Mouse (Mus musculus): ENCODE measurements at regions not wholly inside any gene's neighbourhood (a gene's known extent, or its start where the extent isn't known, plus 50 kb on each side); places are given as distances from the start of the nearest gene placed in this dataset.

DNA sequence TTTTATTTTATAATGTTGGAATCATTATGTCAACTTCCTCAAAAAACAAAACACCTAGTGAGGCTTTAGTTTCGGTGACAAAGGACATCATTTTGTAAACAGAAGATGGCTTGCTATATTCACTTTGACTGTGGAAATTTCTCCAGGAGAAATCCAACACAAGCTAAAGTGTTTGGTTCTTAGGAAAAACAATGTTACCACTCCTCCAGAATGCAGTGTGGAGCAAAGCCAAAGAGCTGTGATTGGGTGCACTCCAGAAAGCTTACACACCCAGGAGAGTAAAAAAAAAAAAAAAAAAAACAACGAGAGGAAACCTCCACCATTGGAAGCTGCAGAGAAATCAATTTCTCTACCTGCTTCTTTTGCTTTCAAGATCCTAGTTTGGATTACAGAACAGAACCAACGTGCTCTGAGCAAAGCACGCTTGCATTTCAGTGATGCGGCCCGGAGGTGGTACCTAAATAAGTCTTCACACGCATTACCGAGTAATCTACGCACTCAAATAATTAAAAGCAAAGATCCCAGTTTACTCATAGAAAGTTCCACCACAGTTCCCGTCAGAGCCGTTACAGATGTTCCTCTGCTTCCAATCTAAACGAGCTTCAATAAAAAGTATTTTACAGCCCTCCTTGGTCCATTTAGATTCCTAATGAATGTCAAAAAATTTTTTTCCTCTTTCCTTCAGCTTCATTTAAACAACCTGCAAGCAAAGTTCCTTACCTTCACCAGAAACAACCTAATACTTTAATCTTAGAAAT, 199.5 kb upstream of the Gk2 start:
- DNase-seq (ENCODE audit: low read depth, low spot score), result no peak

DNA sequence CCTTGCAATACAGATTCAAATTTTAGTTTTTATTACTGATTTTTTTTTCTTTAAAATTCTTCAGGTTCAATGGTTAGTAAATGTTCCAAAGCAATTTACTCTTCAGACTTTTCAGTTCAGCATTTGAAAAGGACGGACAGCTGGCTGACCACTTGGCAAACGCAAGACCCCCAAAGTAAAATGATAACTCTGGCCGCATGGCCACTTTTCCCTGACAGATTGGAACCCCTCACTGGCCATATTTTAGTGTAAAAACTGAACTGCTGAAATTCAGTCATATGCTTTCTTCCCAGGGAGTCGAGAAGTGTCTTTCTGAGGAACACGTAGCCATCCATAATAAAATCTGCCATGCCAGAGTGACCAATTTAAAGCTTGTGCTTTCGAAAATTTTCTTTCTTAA, 198.4 kb upstream of the Gk2 start:
- DNase-seq (ENCODE audit: low read depth, low spot score), result no peak

DNA sequence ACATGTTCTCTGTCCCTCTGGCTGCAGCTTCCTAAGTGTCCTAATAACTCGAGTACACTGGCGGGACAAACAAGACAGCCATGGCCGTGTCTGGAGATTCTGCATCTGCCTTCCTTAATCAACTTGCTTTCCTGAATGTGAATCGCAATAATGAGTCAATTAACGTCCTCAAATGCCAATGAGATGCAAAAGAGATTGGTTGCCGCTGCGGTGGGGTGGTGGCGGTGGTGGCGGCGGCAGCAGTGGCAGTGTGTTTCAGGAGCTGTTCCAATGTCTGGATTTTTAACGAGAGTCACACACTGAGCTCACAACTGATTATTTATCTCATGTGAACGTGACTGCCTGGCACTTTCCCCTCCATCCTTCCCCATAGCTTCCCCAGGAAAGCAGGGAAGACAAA, 197.6 kb upstream of the Gk2 start:
- DNase-seq (ENCODE audit: low read depth, low spot score), result no peak

DNA sequence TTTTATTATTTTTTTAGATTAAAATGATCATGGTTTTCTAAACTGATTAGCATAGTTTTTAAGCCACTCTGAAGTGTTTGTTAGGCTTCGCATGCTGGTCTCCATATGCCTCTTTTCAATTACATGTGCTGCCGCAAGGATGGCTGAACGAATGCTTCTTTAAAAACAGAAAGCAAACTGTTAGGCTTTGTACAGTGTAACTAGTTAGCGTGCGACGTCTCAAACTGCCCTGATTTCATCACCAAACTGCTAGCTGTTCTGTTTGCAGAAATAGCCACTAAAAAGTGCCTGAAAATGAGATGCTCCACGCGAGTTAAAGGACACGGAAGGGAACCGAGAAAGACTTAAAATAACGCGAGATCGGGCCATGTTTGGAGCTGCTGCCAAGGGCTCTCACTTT, 185.4 kb upstream of the Gk2 start:
- DNase-seq (ENCODE audit: low read depth, low spot score), result no peak

DNA sequence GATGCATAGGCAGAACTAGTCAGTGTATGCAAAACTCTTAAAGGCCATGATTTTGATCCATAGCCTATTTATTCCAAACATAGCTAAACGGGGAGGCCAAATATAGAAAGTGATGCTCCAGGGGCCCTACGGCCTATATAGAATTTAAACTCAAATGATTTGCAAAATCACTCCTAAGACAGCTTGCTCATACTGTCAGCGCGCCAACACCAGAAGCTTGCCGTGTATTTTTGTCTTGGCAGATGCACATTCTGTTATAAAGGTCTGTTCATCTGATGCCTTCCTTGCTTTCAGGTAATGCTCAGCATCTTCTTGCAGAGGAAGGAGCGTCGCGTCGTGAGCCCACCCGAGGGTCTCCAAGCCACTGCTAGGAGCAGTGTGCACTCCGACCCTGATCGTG, 184.8 kb upstream of the Gk2 start:
- DNase-seq (ENCODE audit: low read depth, low spot score), result no peak

DNA sequence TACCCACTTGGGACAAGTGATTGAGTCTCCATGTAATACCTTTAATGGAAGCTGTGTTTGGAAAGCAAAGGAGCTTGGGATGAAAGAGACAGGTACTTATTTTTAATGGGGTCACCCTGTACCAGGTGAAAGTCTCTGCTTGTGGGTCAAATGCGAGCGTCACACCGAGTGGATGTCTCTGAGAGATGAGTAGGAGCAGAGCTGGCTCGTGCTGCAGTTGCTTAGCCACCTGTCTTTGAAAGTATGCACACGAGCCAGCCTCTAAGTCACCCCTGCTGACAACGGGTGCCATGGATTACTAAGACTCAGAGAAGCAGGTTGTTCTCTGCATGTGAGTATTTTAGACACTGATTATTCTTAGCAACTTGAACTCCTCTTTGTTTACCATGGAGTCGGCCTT, 179.5 kb upstream of the Gk2 start:
- no peak for DNase-seq (ENCODE audit: low read depth, low spot score)

DNA sequence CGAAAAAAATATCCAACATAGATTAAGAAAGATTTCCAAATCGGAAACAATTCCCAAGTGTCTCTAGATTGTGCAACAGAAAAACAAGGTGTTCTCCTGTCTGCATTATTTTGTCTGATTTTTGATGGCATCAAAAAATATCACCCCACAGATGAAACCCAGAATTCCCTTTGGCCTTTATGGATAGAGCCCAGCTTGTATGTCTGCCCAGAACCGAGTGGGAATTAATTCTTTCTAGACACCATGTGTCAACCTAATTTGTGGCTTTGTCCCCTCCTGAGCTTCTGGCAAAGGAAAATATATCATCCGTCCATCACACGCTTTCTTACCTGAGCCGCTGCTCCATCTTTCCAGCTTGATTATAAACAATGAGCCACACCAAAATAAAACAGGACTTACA, 176.9 kb upstream of the Gk2 start:
- no peak for DNase-seq (ENCODE audit: low read depth, low spot score)

DNA sequence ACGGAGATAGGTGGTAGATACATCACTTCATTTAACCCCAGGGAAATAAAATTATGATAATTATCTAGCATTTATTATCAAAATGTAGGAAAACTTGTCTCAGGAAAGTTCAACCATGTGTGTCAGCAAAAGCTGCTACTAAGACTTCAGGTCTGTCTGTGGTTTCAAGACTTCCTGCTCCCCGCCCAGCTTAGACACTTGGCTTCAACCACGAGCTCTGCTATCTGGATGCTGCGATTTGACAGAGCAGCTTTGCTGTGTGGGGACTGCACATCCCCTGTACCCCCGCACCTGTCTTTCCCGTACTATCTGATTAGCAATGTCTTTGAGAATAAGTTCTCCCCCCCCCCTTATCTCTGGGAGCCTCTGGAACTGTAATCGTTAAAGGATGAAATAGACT, 176.0 kb upstream of the Gk2 start:
- no peak for DNase-seq (ENCODE audit: low read depth, low spot score)

DNA sequence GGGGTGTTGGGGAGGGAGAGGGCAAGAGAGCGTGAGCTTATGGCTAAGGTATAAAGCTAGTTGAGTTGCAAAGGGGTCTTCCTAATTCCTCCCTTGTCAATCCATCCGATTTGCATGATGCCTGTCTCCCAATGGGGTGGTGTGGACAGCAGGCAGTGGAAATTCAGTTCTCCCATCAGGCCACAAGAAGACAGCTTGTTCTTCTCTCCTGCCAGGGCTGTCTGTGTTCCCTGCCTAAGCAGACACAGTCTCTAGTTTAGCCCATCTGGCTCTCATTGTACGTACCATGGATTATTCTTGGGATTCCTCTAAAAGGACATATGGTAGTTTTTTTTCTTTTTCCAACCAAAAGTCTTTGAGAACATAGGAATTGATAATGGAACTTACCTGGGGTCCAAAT, 168.4 kb upstream of the Gk2 start:
- no peak for DNase-seq (ENCODE audit: low read depth, low spot score)

DNA sequence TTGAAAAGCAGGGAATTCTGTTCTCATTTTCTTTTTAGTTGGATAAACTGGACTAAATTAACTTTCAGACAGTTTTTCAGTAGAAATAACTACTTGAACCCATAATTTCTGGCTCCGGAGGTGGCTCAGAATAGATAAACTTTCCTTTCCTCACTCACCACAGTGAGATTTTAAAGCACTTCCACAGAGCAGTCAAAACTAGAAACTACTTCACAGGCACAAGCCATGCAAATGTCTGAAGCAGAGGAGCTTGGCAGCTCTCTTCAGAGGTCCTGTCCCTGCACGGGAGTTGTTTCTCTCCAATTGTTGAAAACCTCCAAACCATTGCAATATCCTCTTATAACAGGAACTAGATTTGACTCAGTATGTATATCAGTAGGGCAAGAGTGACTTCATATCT, 163.1 kb upstream of the Gk2 start:
- DNase-seq (ENCODE audit: low read depth, low spot score), result no peak

DNA sequence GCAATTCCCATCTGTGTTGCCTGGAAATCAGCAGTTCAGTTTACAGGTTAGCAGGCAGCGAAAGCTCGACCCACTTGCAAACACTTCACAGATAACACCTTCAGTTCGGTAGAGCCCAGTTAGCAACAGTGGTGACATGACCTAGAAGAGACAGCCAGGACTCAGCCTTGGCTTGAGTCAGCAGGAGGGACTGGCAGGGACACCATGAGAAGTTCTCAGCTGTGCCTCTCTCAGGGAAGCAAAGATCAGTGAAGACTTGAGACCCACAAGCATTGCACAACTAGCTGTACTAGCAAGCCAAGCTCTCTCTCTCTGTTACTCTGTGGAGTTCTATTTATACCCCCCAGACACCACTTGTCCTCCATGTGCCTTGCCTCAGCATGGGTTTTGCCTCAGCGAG, 161.6 kb upstream of the Gk2 start:
- no peak for DNase-seq (ENCODE audit: low read depth, low spot score)

DNA sequence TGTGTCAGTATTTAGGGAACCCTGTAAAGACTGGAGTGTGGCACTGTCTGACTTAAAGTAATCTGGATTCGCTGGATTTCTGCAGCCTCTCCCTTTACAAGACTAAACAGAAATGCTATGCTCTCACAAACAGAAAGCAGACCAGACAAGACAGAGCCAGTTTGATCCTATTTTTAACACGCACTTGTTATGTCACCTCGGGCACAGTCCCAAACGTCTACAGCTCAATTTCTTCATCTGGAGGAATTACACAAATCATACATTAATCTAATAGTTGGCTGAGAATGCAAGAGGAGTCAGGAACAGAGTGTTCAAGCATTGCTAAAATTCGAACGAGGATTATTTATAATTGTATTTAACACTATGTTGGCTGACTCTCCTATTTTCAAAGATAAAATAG, 145.4 kb upstream of the Gk2 start:
- DNase-seq (ENCODE audit: low read depth, low spot score), result no peak

DNA sequence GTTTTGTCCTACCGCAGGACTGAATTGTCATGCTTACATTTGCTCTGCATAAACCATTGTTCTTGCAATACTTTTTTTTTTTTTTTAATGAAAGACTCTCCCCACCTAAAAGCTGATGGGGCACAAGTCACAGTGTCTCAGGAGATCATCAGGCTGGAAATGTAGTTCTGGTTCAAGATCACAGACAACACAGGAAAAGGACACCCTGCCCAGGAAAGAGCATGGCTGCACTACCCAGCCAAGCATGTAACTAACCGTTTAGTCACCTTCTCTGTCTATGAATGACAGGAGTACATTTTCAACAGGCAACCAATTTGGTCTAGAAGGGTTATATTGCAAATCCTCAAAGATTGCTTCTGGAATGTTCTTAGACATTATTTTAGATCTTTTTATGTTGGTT, 144.6 kb upstream of the Gk2 start:
- no peak for DNase-seq (ENCODE audit: low read depth, low spot score)

DNA sequence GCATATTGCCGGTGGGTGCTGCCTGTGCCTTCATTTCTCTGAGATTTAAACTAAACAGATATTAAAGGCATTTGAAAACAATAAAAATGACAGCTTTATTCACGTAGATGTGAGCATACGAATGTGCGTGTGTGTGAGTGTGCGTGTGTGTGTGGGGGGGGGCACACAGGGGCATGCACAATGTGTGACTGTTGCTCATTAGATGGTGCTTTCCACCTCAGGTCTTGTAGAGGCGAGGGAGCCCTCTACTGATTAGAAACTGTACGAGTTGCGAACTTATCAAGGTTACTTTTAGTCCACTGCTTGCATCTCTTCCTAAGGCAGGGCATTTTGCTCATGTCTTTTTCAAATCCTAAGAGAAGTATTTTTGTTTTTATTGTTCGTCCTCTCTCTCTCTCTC, 141.9 kb upstream of the Gk2 start:
- DNase-seq (ENCODE audit: low read depth, low spot score), result no peak

DNA sequence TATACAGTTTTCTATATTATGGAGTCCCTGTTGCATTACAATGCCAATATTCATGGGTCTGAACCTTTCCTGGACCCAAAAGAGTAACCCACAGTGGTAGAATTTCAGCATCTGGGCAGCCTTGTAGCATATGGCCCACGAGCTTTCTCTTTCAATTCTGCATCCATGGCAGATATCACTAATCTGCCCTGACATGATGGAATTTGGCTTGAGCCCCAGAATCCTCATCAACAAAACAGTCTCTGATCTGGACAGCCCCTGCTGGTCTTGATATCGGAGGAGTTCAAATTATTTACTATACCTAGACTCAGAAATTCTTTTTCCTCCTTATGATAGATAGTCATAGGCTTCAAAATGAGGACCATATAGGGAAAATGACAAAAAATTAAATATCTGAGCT, 139.1 kb upstream of the Gk2 start:
- no peak for DNase-seq (ENCODE audit: low read depth, low spot score)

DNA sequence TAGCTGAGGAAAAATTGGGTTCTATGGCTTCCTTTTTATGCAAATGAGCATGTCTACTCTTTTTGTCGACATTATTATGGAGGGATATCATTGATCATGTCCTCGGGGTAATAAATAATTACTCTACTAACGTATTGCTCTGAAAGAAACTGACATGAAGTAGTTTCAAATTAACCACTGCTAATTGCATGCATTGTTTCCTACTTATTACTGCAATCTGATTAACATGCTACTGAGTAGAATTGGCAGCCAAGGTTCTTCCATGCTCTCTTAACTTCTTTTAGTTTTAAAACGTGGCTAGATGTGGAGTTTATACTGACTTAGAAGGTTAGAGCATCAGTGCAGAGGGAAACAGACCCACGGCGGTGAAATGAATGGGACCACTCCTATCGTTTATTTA, 137.3 kb upstream of the Gk2 start:
- DNase-seq (ENCODE audit: low read depth, low spot score), result no peak

DNA sequence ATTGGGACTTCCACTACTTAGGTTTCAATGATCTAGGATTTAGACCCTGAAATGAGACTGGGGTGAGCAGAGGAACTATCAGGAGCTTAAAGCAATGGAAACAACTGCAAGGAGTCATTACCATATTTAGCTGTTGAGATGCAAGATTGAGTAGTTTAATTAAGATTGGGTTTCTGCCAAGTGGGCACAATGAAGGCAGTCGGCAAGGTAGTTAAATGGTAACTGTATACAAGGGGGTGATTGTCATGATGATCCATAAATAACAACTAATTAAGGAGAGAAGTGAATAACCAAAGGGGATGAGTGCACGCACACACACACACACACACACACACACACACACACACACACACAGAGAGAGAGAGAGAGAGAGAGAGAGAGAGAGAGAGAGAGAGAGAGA, 125.7 kb upstream of the Gk2 start:
- no peak for DNase-seq (ENCODE audit: low read depth, low spot score)

DNA sequence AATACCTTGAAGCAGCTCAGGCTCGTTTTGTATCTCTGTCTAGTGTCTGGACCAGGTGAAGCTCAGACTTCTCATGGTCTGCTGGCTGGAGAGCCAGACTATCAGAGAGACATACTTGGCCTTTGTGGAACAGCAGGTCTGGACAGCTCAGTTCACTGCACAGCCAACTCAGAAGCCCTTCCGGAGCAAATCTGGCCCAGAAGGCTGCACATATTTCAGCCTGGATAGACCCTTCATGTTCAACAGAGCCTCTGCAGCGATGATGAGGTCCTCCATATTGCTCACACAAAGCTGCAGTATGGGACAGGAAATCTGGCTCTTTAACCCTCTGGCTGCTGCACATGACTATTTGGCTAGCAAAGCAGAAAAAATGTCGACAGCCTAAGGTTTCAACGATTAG, 108.7 kb upstream of the Gk2 start:
- DNase-seq (ENCODE audit: low read depth, low spot score), result no peak

DNA sequence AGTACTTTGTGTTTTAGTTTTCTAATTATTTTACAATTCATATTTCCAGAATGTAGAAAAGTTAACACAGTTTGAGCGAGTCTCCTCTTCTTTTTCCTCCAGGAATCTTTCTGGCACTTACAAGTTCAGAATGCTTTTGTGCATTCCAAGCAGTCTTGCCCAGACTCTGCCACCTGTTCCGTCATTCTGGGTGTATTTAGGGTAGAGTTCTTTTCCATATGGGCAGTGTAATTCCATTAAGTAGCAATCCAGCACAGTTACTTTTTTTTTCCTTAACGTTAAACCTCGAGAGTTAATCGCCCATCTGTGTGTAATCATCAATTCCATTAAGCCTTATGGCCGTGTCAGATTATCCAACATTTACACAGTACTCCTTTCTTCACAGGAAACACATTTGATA, 106.9 kb upstream of the Gk2 start:
- DNase-seq (ENCODE audit: low read depth, low spot score), result no peak

DNA sequence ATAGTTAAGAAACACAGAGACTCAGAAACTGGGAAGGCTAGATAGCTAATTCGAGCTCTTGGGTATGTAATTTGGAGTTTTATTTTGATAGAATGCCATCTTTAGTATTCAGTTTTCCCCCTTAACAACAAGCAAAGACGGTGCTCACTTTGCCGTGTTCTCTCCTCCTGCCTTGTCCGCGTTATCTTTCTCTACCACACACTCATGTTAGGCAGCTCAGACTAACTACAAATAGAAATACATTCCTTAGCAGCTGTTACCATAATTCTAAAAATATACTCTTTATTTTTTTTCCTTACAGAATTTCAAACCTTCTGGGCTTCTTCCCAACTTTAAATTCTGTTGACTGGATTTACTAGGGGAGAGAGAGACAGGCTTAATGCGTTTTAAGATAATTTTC, 97.5 kb upstream of the Gk2 start:
- no peak for DNase-seq (ENCODE audit: low read depth, low spot score)

DNA sequence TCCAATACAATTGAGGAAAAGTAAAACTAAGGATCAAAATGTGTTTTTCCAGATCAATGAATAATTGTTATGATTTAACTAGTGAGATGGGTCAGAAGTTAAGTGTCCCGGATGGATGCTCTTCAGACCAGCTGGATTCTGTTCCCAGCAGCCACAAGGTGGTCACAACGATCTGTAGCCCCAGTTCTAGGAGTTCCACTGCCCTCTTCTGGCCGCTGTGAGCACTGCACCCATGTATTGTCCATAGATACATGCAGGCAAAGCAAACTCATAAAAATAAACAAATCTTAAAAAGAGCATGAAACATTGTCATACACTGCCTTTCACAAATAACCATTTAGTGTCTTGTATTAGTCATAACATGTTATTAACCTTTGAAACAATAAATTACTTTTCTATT, 96.3 kb upstream of the Gk2 start:
- peak; percentile 74 for DNase-seq (ENCODE audit: low read depth, low spot score)

DNA sequence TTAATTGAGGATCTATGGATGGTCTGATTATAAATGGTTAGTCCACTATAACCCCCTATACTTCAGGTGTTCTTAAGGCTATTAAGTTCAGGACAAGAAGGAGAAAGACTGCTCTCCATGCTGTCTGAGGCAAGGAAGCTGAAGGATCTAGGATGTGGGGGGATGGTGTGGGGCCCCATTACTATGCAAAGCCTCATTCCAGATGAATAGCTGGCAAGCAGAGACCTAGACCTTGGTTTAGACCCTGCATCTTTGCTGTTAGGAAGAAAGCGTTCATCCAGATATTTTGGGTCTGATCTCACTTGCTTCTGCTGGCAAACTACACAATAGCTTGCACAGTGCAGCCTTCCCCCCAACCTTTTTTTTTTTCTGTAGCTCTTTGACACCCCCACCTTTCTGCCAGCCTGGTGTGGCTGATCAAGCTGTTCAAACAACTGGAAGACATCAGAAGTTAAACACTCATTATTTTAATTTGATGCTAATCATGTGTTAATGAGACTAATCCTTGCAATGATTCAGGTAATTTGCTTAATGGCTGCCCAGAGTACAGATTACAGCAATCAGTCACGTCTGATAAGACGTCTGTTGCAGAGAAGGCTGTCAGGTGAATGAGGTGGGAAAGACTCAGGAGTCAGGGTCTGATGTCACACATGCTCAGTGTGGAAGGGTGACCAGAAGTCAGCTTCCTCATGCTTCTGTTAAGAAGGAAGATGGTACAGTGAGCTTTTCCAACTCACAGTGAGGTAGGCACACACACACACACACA, 80.9 kb upstream of the Gk2 start:
- no peak for DNase-seq (ENCODE audit: low read depth, low spot score)

DNA sequence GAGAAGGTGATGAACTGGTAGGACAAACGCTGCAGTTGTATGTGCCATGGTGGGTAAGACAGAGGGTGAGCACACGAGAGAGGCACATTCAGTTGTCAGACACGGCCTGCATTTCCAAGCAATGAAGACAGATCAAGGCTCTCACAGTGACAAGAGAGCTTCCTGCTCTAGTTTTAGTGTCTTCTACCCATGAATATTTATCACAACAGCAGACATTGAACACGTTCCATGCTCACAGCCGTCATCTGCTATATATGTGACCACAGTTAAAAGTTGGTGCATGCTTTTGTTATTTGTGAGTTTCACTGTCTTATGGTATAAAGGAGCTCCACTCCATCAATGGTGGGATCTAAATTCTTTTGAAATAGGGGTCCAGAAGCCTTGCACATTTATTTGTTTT, 76.9 kb upstream of the Gk2 start:
- no peak for DNase-seq (ENCODE audit: low read depth, low spot score)

DNA sequence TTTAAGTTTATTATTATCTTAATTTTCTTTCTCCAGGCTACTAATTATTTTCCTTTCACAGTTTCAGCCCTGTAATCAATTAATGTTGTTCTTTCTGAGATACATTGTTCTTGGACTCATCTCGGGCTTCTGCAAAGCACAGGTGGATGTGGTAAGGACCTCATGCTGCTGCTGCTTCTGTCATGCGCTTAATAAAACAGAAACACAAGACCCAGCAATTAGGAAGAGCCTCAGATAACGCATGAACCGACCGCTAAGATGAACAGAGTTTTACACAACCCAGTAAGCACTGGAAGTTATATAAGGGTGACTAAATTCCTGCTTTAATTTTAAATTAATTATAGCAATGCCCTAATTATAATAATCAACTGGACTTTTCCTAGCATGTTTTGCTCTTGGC, 70.7 kb upstream of the Gk2 start:
- DNase-seq (ENCODE audit: low read depth, low spot score), result no peak
